Mouse (Mus musculus) heart, postnatal 0 days (tissue): Measurements from ENCODE around the gene Slc30a1. TPM values are rescaled to one million over a fixed set of nuclear protein-coding genes. Genes with fewer than 3 reads are reported as not detected.

Source experiments
- ATAC-seq: fragments of 200-750 bp; cut with Nextera tagmentation; 2 replicates; pipeline ENCODE4 v1.8.0; 2017; ENCODE audit warnings: low read depth, moderate number of reproducible peaks, moderate library complexity; ENCODE audit not compliant: insufficient read depth
- DNase-seq: peaks from one replicate; pipeline ENCODE4 v3.0.0-alpha.2; 2016; ENCODE audit warnings: low spot score
- H3K27ac ChIP-seq: fragments of 300-500 bp; sonication (generic); 2 replicates; pipeline ENCODE4 v1.5.1; 2014; ENCODE audit warnings: low read depth, mild to moderate bottlenecking
- H3K27me3 ChIP-seq: fragments of 300-500 bp; sonication (generic); 2 replicates; pipeline ENCODE4 v1.6.1; 2014; ENCODE audit warnings: low read length, mixed read lengths; ENCODE audit not compliant: control insufficient read depth, insufficient read depth
- H3K36me3 ChIP-seq: fragments of 300-500 bp; sonication (generic); replicated peaks from 2 replicates; pipeline ENCODE4 v1.6.1; 2014; ENCODE audit warnings: low read length, mixed read lengths; ENCODE audit not compliant: control insufficient read depth, insufficient read depth
- H3K4me1 ChIP-seq: fragments of 300-500 bp; sonication (generic); 2 replicates; pipeline ENCODE4 v1.6.1; 2014; ENCODE audit warnings: antibody characterized with exemption; ENCODE audit not compliant: control insufficient read depth, insufficient read depth
- H3K4me2 ChIP-seq: fragments of 300-500 bp; sonication (generic); 2 replicates; pipeline ENCODE4 v1.6.1; 2014; ENCODE audit warnings: low read depth, mild to moderate bottlenecking, low read length, moderate library complexity
- H3K4me3 ChIP-seq: fragments of 300-500 bp; sonication (generic); 2 replicates; pipeline ENCODE4 v1.5.1; 2014; ENCODE audit warnings: low read depth, low read length
- H3K9ac ChIP-seq: fragments of 300-500 bp; sonication (generic); replicated peaks from 2 replicates; pipeline ENCODE4 v1.6.1; 2014; ENCODE audit warnings: low read depth, low read length, mixed read lengths
- H3K9me3 ChIP-seq: fragments of 300-500 bp; sonication (generic); replicated peaks from 2 replicates; pipeline ENCODE4 v1.6.1; 2016; ENCODE audit warnings: low read length; ENCODE audit not compliant: control insufficient read depth
- CTCF ChIP-seq: IDR thresholded peaks from 2 replicates; pipeline ENCODE4 v1.5.1; 2016; ENCODE audit warnings: antibody characterized with exemption, control low read depth, low read depth
- EP300 ChIP-seq: IDR thresholded peaks from 2 replicates; pipeline ENCODE4 v1.6.1; 2016; ENCODE audit warnings: antibody characterized with exemption, low read depth
- WGBS: fragments of 180-500 bp; shearing (Covaris S2); extraction: QIAGEN DNeasy Blood & Tissue Kit; methylation state at CpG from one replicate; pipeline ENCODE4 v1.1.7; 2014; 5-methylcytosine and 5-hydroxymethylcytosine counted together
- polyA plus RNA-seq: library from polyadenylated mRNA; unstranded; fragments of >200 nt; fragmentation: Nextera tagmentation; extraction: Ambion mirVana; gene quantifications from 2 replicates; pipeline ENCODE4 v1.2.1, GENCODE M21; 2015
- total RNA-seq: library from RNA; depleted of rRNA; stranded (reverse); fragments of >200 nt; gene quantifications from 2 replicates; pipeline ENCODE4 v1.2.3, GENCODE M21; 2014; ENCODE audit warnings: low replicate concordance

The Slc30a1 gene
- total and polyA plus RNA-seq, 2 experiments from 2014 or later: 3.6 to 20.0 TPM

GRCm38 (mm10) chr1:191945341-191945740 is 38.8 kb downstream of the Slc30a1 start:
- Histone ChIP-seq H3K27ac (peak overlapping the region; percentile 61; the same call in 1 of the 2 replicates), H3K4me1 (no peaks in the 10 kb centered on the region), H3K9me3 (no peaks in the 10 kb centered on the region), H3K4me2 (no peak overlapping the region), H3K9ac (no peak overlapping the region), H3K36me3 (no peaks in the 10 kb centered on the region), H3K27me3 (no peaks in the 10 kb centered on the region), H3K4me3 (no peak overlapping the region)
- TF ChIP-seq CTCF (no peak), EP300 (no peak)
- no peak for DNase-seq
- ATAC-seq: no peak
- 88% methylated on average over 8 of the region's 8 CpGs for WGBS

GRCm38 (mm10) chr1:191945756-191946155 is 39.2 kb downstream of the Slc30a1 start:
- no peak for DNase-seq
- Histone ChIP-seq H3K4me1 (no peaks in the 10 kb centered on the region), H3K27me3 (no peaks in the 10 kb centered on the region), H3K4me2 (no peak overlapping the region), H3K27ac (peak overlapping the region; percentile 61), H3K4me3 (no peak overlapping the region), H3K36me3 (no peaks in the 10 kb centered on the region), H3K9me3 (no peaks in the 10 kb centered on the region), H3K9ac (no peak overlapping the region)
- ATAC-seq: no peak; the same call in 1 of the 2 replicates
- TF ChIP-seq CTCF (no peak), EP300 (no peak)
- 81% methylated on average over 5 of the region's 5 CpGs for WGBS

- H3K4me2 ChIP-seq: no peak overlapping the region
- DNase-seq (peak; percentile 30), ATAC-seq (peak; percentile 75)
- H3K36me3 ChIP-seq: no peaks in the 10 kb centered on the region
- no peak overlapping the region for H3K4me3 ChIP-seq
- 65% methylated on average over 7 of the region's 7 CpGs for WGBS
- no peaks in the 10 kb centered on the region for H3K27me3 ChIP-seq
- H3K27ac ChIP-seq: peak overlapping the region; percentile 68
- no peak for TF ChIP-seq CTCF
- TF ChIP-seq EP300: peak; percentile 65
- no peaks in the 10 kb centered on the region for H3K4me1 ChIP-seq
- H3K9me3 ChIP-seq: no peaks in the 10 kb centered on the region
- no peak overlapping the region for H3K9ac ChIP-seq
These were observed 39.7 kb downstream of the Slc30a1 start for GRCm38 (mm10) chr1:191946261-191946660.

GRCm38 (mm10) chr1:191946835-191947234 is 40.3 kb downstream of the Slc30a1 start:
- no peak overlapping the region for H3K4me2 ChIP-seq
- DNase-seq (no peak), ATAC-seq (no peak)
- TF ChIP-seq CTCF (no peak), EP300 (no peak)
- no peak overlapping the region for H3K9ac ChIP-seq
- 59% methylated on average over 2 of the region's 2 CpGs for WGBS
- no peaks in the 10 kb centered on the region for H3K4me1 ChIP-seq
- peak overlapping the region; percentile 68 for H3K27ac ChIP-seq
- no peaks in the 10 kb centered on the region for H3K9me3 ChIP-seq
- H3K27me3 ChIP-seq: no peaks in the 10 kb centered on the region
- H3K4me3 ChIP-seq: no peak overlapping the region
- no peaks in the 10 kb centered on the region for H3K36me3 ChIP-seq

- TF ChIP-seq EP300: no peak
- no peak for TF ChIP-seq CTCF
- 0 out of 2 replicates have a peak overlapping the region, but pooled peaks have one; percentile 68 for H3K27ac ChIP-seq
- H3K36me3 ChIP-seq: no peaks in the 10 kb centered on the region
- DNase-seq (no peak), ATAC-seq (no peak)
- H3K4me1 ChIP-seq: no peaks in the 10 kb centered on the region
- H3K4me2 ChIP-seq: no peak overlapping the region
- no peaks in the 10 kb centered on the region for H3K27me3 ChIP-seq
- H3K4me3 ChIP-seq: no peak overlapping the region
- no peaks in the 10 kb centered on the region for H3K9me3 ChIP-seq
- no peak overlapping the region for H3K9ac ChIP-seq
- 74% methylated on average over 8 of the region's 8 CpGs for WGBS
These were observed 41.2 kb downstream of the Slc30a1 start for GRCm38 (mm10) chr1:191947796-191948195.

- no peaks in the 10 kb centered on the region for H3K27me3 ChIP-seq
- no peak overlapping the region for H3K4me3 ChIP-seq
- whole genome bisulfite sequencing: 82% methylated on average over 8 of the region's 8 CpGs
- no peak for TF ChIP-seq CTCF
- TF ChIP-seq EP300: no peak
- ATAC-seq: no peak
- no peaks in the 10 kb centered on the region for H3K4me1 ChIP-seq
- no peak overlapping the region for H3K4me2 ChIP-seq
- H3K27ac ChIP-seq: no peak overlapping the region
- H3K9me3 ChIP-seq: no peaks in the 10 kb centered on the region
- no peak overlapping the region for H3K9ac ChIP-seq
- no peaks in the 10 kb centered on the region for H3K36me3 ChIP-seq
- DNase-seq: no peak
These were observed 42.0 kb downstream of the Slc30a1 start for GRCm38 (mm10) chr1:191948600-191948999.
